Mouse (Mus musculus) hindbrain, embryonic 16.5 days (tissue): Measurements from ENCODE around the gene Mmp11. TPM values are rescaled to one million over a fixed set of nuclear protein-coding genes. Genes with fewer than 3 reads are reported as not detected.
A peak's percentile ranks its signal among the peaks of the same experiment; 100 is the strongest.
"Not testable (repeated sequence)": the region's sequence is repeated elsewhere in the genome, so short reads cannot be mapped to it uniquely, and the experiment has no call there.

ENCODE experiments used
- ATAC-seq: fragments of 200-750 bp; cut with Nextera tagmentation; 2 replicates; pipeline ENCODE4 v1.8.0; 2017; ENCODE audit warnings: moderate TSS enrichment, moderate library complexity
- H3K27ac ChIP-seq: fragments of 300-500 bp; sonication (generic); 2 replicates; pipeline ENCODE4 v1.5.1; 2014; ENCODE audit warnings: low read depth, mild to moderate bottlenecking, control low read depth, low read length, moderate library complexity
- H3K27me3 ChIP-seq: fragments of 300-500 bp; sonication (generic); replicated peaks from 2 replicates; pipeline ENCODE4 v1.6.1; 2014; ENCODE audit warnings: low read length; ENCODE audit not compliant: control insufficient read depth, insufficient read depth
- H3K36me3 ChIP-seq: fragments of 300-500 bp; sonication (generic); 2 replicates; pipeline ENCODE4 v1.6.1; 2014; ENCODE audit warnings: mild to moderate bottlenecking, low read length, moderate library complexity, mixed read lengths; ENCODE audit not compliant: control insufficient read depth, insufficient read depth
- H3K4me1 ChIP-seq: fragments of 300-500 bp; sonication (generic); 2 replicates; pipeline ENCODE4 v1.6.1; 2014; ENCODE audit warnings: low read depth, low read length; ENCODE audit not compliant: control insufficient read depth, insufficient read depth
- H3K4me2 ChIP-seq: fragments of 300-500 bp; sonication (generic); 2 replicates; pipeline ENCODE4 v1.6.1; 2014; ENCODE audit warnings: mild to moderate bottlenecking, low read length, control low read depth, moderate library complexity
- H3K4me3 ChIP-seq: fragments of 300-500 bp; sonication (generic); 2 replicates; pipeline ENCODE4 v1.5.1; 2014; ENCODE audit warnings: mild to moderate bottlenecking, low read length, control low read depth, moderate library complexity
- H3K9ac ChIP-seq: fragments of 300-500 bp; sonication (generic); 2 replicates; pipeline ENCODE4 v1.6.1; 2014; ENCODE audit warnings: low read depth, mild to moderate bottlenecking, control low read depth, low read length, moderate library complexity
- H3K9me3 ChIP-seq: fragments of 300-500 bp; sonication (generic); 2 replicates; pipeline ENCODE4 v1.6.1; 2014; ENCODE audit warnings: mild to moderate bottlenecking, low read length, moderate library complexity; ENCODE audit not compliant: control insufficient read depth
- WGBS: fragments of 180-500 bp; shearing (Covaris S2); extraction: QIAGEN DNeasy Blood & Tissue Kit; methylation state at CpG from one replicate; pipeline ENCODE4 v1.1.7; 2014; 5-methylcytosine and 5-hydroxymethylcytosine counted together
- polyA plus RNA-seq: library from polyadenylated mRNA; unstranded; fragments of >200 nt; fragmentation: Nextera tagmentation; extraction: Ambion mirVana; gene quantifications from 2 replicates; pipeline ENCODE4 v1.2.1, GENCODE M21; 2015

The Mmp11 gene
- polyA plus RNA-seq, 1 experiment from 2014 or later, result 13.6 TPM

- H3K9me3 ChIP-seq, result no peaks in the 10 kb centered on the region
- H3K4me2 ChIP-seq, result peak within 1 kb of the TSS; percentile 92
- 2% methylated on average over 45 of the region's 51 CpGs for WGBS
- H3K9ac ChIP-seq, result peak within 1 kb of the TSS; percentile 60
- H3K27me3 ChIP-seq, result no peaks in the 10 kb centered on the region
- H3K4me3 ChIP-seq, result peak within 1 kb of the TSS; percentile 46
- peaks cover 6% of the 10 kb centered on the region for H3K4me1 ChIP-seq
- peaks cover 22% of the 10 kb centered on the region for H3K36me3 ChIP-seq
- H3K27ac ChIP-seq, result 0 out of 2 replicates have a peak within 1 kb of the TSS, but pooled peaks have one; percentile 36
- peak; percentile 99 for ATAC-seq
Measured at GRCm38 (mm10) chr10:75893089-75893750, 43.1 kb downstream of the Mmp11 start, which contains the start of gene Derl3. Gene Derl3 (plus strand): TSS chr10:75893413.

GRCm38 (mm10) chr10:75889406-75890153 is 46.7 kb downstream of the Mmp11 start:
- no peaks in the 10 kb centered on the region for H3K27me3 ChIP-seq
- H3K9ac ChIP-seq, result no peak overlapping the region
- H3K4me3 ChIP-seq, result no peak overlapping the region
- H3K9me3 ChIP-seq, result no peaks in the 10 kb centered on the region
- 47% methylated on average over 8 of the region's 8 CpGs for WGBS
- H3K4me2 ChIP-seq, result no peak overlapping the region
- no peak for ATAC-seq
- H3K4me1 ChIP-seq, result peaks cover 6% of the 10 kb centered on the region
- H3K27ac ChIP-seq, result no peak overlapping the region
- no peaks in the 10 kb centered on the region for H3K36me3 ChIP-seq

- not testable (repeated sequence) for H3K27ac ChIP-seq, H3K9ac ChIP-seq, H3K4me2 ChIP-seq, H3K36me3 ChIP-seq, H3K27me3 ChIP-seq, ATAC-seq, H3K4me1 ChIP-seq, H3K4me3 ChIP-seq, H3K9me3 ChIP-seq
- 90% methylated on average over 5 of the region's 5 CpGs for WGBS
Measured at GRCm38 (mm10) chr10:75887504-75887903, 48.8 kb downstream of the Mmp11 start.

GRCm38 (mm10) chr10:75884742-75885141 is 51.6 kb downstream of the Mmp11 start:
- Histone ChIP-seq H3K4me2 (no peak overlapping the region), H3K27me3 (no peaks in the 10 kb centered on the region), H3K9me3 (no peaks in the 10 kb centered on the region), H3K9ac (no peak overlapping the region), H3K36me3 (no peaks in the 10 kb centered on the region), H3K27ac (no peak overlapping the region), H3K4me3 (no peak overlapping the region), H3K4me1 (peaks cover 7% of the 10 kb centered on the region)
- WGBS, result 96% methylated on average over 8 of the region's 8 CpGs
- no peak for ATAC-seq

- Histone ChIP-seq H3K4me2 (peak overlapping the region; percentile 35), H3K27ac (no peak overlapping the region), H3K27me3 (no peaks in the 10 kb centered on the region), H3K36me3 (no peaks in the 10 kb centered on the region), H3K4me1 (peaks cover 7% of the 10 kb centered on the region), H3K9me3 (no peaks in the 10 kb centered on the region), H3K9ac (peak overlapping the region; percentile 38), H3K4me3 (no peak overlapping the region; the same call in 1 of the 2 replicates)
- WGBS, result under 1% methylated on average over 10 of the region's 10 CpGs
- ATAC-seq, result peak; percentile 70
Measured at GRCm38 (mm10) chr10:75883232-75883552, 53.1 kb downstream of the Mmp11 start.

GRCm38 (mm10) chr10:75882433-75883231 is 53.7 kb downstream of the Mmp11 start:
- 0 out of 2 replicates have a peak, but pooled peaks have one; percentile 31 for ATAC-seq
- no peak overlapping the region; the same call in 1 of the 2 replicates for H3K4me3 ChIP-seq
- H3K9me3 ChIP-seq, result no peaks in the 10 kb centered on the region
- H3K36me3 ChIP-seq, result no peaks in the 10 kb centered on the region
- H3K27me3 ChIP-seq, result no peaks in the 10 kb centered on the region
- H3K27ac ChIP-seq, result no peak overlapping the region
- 7% methylated on average over 15 of the region's 15 CpGs for WGBS
- H3K9ac ChIP-seq, result peak overlapping the region; percentile 38
- peaks cover 7% of the 10 kb centered on the region for H3K4me1 ChIP-seq
- H3K4me2 ChIP-seq, result peak overlapping the region; percentile 35

GRCm38 (mm10) chr10:75881578-75882432 is 54.5 kb downstream of the Mmp11 start:
- Histone ChIP-seq H3K27me3 (no peaks in the 10 kb centered on the region), H3K9ac (no peak overlapping the region), H3K4me1 (peaks cover 7% of the 10 kb centered on the region), H3K27ac (no peak overlapping the region), H3K4me2 (no peak overlapping the region), H3K9me3 (no peaks in the 10 kb centered on the region), H3K4me3 (no peak overlapping the region), H3K36me3 (no peaks in the 10 kb centered on the region)
- no peak for ATAC-seq
- 16% methylated on average over 20 of the region's 20 CpGs for WGBS

- H3K9ac ChIP-seq, result no peak overlapping the region
- 45% methylated on average over 6 of the region's 6 CpGs for WGBS
- H3K4me1 ChIP-seq, result peaks cover 7% of the 10 kb centered on the region
- no peak for ATAC-seq
- H3K27ac ChIP-seq, result no peak overlapping the region
- no peak overlapping the region for H3K4me3 ChIP-seq
- H3K27me3 ChIP-seq, result no peaks in the 10 kb centered on the region
- H3K9me3 ChIP-seq, result no peaks in the 10 kb centered on the region
- H3K36me3 ChIP-seq, result no peaks in the 10 kb centered on the region
- H3K4me2 ChIP-seq, result no peak overlapping the region
Measured at GRCm38 (mm10) chr10:75880771-75881577, 55.3 kb downstream of the Mmp11 start.
